In genomic region chr3:103773508-103773907, GRCm38 (mm10) we compare ENCODE assay signal across 12 mouse cellular contexts. TPM values are rescaled to one million over a fixed set of nuclear protein-coding genes. Genes with fewer than 3 reads are reported as not detected.
DNase-seq lines count a peak whose midpoint lies in the region; ATAC-seq and TF ChIP-seq lines count a peak whose summit lies in the region.
"Had no signal": no experiment of that assay in that cellular context is flagged by ENCODE, and none has a peak within 500 bp of the region (broad histone marks: within the 10 kb centered on the region; RNA-seq: fewer than 3 reads in every experiment).

No protein-coding gene starts in this region.

- no peak overlapping the region for H3K4me2 ChIP-seq in neural tube, embryonic 15.5 days
- H3K4me2 ChIP-seq: midbrain, embryonic 11.5 days had no signal

- H3K79me2 ChIP-seq in heart, adult 2 months (replicated peaks; ENCODE audit: control insufficient read depth, insufficient read depth, low read length): peaks cover 11% of the 10 kb centered on the region
- peaks cover 25% of the 10 kb centered on the region for H3K79me2 ChIP-seq in liver, adult 2 months (ENCODE audit: control insufficient read depth, insufficient read depth, low read length)

- no peak for TF ChIP-seq EP300 in heart, adult 2 months (IDR thresholded peaks at IDR 0.05; ENCODE audit: insufficient read depth, low read depth, low read length)

- H3K9ac ChIP-seq in heart, adult 2 months (ENCODE audit: low read depth, low read length): no peak overlapping the region
- H3K9ac ChIP-seq in liver, adult 2 months (ENCODE audit: low read depth, low read length): no peak overlapping the region
- H3K9ac ChIP-seq in neural tube, embryonic 15.5 days (replicated peaks): no peak overlapping the region

- no peak for TF ChIP-seq POLR2A in heart, adult 2 months (IDR thresholded peaks at IDR 0.05; ENCODE audit: insufficient read depth, low read depth, low read length)
- no peak for TF ChIP-seq POLR2A in liver, adult 2 months (IDR thresholded peaks at IDR 0.05; ENCODE audit: extremely low read depth, insufficient read depth, low read length)

- no peaks in the 10 kb centered on the region for H3K27me3 ChIP-seq in heart, adult 2 months (ENCODE audit: control insufficient read depth, insufficient read depth, low read length)
- H3K27me3 ChIP-seq in liver, adult 2 months (ENCODE audit: control insufficient read depth, insufficient read depth, low read length): no peaks in the 10 kb centered on the region
- H3K27me3 ChIP-seq in neural tube, embryonic 15.5 days (replicated peaks): no peaks in the 10 kb centered on the region

- peak; percentile 2 for ATAC-seq in inflammation-experienced regulatory T-cells, adult 6 months
- no peak for ATAC-seq in neural tube, embryonic 15.5 days (ENCODE audit: low FRiP score)

- no peak for DNase-seq in heart, adult 2 months
- DNase-seq in heart, adult 18-20 months: no peak
- no peak for DNase-seq in liver, adult 2 months (ENCODE audit: extremely low read depth, low read depth, low spot score)
- no peak for DNase-seq in liver
- peak; percentile 19 for DNase-seq in CD4-positive helper T cell, adult 2 months (ENCODE audit: low read depth, low spot score)
- DNase-seq in urinary bladder, postnatal 14 days (ENCODE audit: low spot score): no peak
- DNase-seq: gastrocnemius, postnatal 25 days had no signal

- 51% methylated on average over 3 of the region's 3 CpGs for WGBS in heart, adult 2 months
- 70% methylated on average over 3 of the region's 3 CpGs for WGBS in liver, adult 2 months
- WGBS in neural tube, embryonic 15.5 days: 92% methylated on average over 3 of the region's 3 CpGs

- TF ChIP-seq CTCF in heart, adult 2 months (IDR thresholded peaks at IDR 0.05): no peak
- no peak for TF ChIP-seq CTCF in liver, adult 2 months (IDR thresholded peaks at IDR 0.05; ENCODE audit: low read depth, low read length)

- H3K4me3 ChIP-seq in heart, adult 2 months: no peak overlapping the region
- H3K4me3 ChIP-seq in liver, adult 2 months (ENCODE audit: insufficient read depth, low read depth, low read length): no peak overlapping the region
- no peak overlapping the region for H3K4me3 ChIP-seq in neural tube, embryonic 15.5 days (replicated peaks)

- H3K9me3 ChIP-seq in neural tube, embryonic 15.5 days (replicated peaks): no peaks in the 10 kb centered on the region

- H3K27ac ChIP-seq in heart, adult 2 months: peak overlapping the region; percentile 77
- peak overlapping the region; percentile 77 for H3K27ac ChIP-seq in liver, adult 2 months (replicated peaks; ENCODE audit: insufficient read depth, low read depth, low read length)
- H3K27ac ChIP-seq in neural tube, embryonic 15.5 days (replicated peaks): no peak overlapping the region

- peaks cover 46% of the 10 kb centered on the region for H3K36me3 ChIP-seq in heart, adult 2 months (ENCODE audit: control insufficient read depth, insufficient read depth, low read length)
- peaks cover 16% of the 10 kb centered on the region for H3K36me3 ChIP-seq in liver, adult 2 months (ENCODE audit: control insufficient read depth, insufficient read depth, low read length)
- H3K36me3 ChIP-seq in neural tube, embryonic 15.5 days: peaks cover 19% of the 10 kb centered on the region

- intact Hi-C loops in heart, adult 2 months (cut with DNase I): loop anchor here (2.0 kb wide), 1 partner anchor 17 kb away; the partner anchor contains the start of gene Hipk1

- peaks cover 15% of the 10 kb centered on the region for H3K4me1 ChIP-seq in heart, adult 2 months (ENCODE audit: control insufficient read depth, insufficient read depth, low read length)
- H3K4me1 ChIP-seq in liver, adult 2 months (ENCODE audit: control insufficient read depth, insufficient read depth, low read length): peaks cover 9% of the 10 kb centered on the region
- peaks cover 6% of the 10 kb centered on the region; the same call in 1 of the 2 replicates for H3K4me1 ChIP-seq in neural tube, embryonic 15.5 days

RNA-seq across cellular contexts. Expression of gene Hipk1, which starts 17.9 kb away (rescaled TPM):
- 100 to 1,000 TPM in 1 of 2 experiments, 10 to 100 TPM in 1; 98.1 to 109 TPM for total RNA-seq in heart, adult 2 months (2021)
- 50.8 and 61.5 TPM in 2 replicates for polyA plus RNA-seq in heart, adult 2 months (2012; rRNA removed)
- 100 to 1,000 TPM in 1 of 2 experiments, 10 to 100 TPM in 1; 87.7 to 124 TPM for total RNA-seq in heart, adult 18-20 months (2021)
- total RNA-seq in liver, adult 2 months (2014; rRNA removed): 29.2 and 32.4 TPM in 2 replicates
- polyA plus RNA-seq in liver, adult 2 months (2012; rRNA removed): 34.0 and 35.2 TPM in 2 replicates
- 10 to 100 TPM; 28.8 to 71.0 (median 34.9) TPM for polyA plus RNA-seq in inflammation-experienced regulatory T-cells, adult 6 months (2017; shearing (Covaris generic))
- 8.6 and 10.2 TPM in 2 replicates for polyA plus RNA-seq in neural tube, embryonic 15.5 days (2015; fragmentation: Nextera tagmentation; extraction: Ambion mirVana)

RNA-seq across cellular contexts. Expression of gene Gm10964, which starts 34.3 kb away (rescaled TPM):
- not detected for total RNA-seq in heart, adult 2 months (2021)
- not detected in 2 replicates for polyA plus RNA-seq in heart, adult 2 months (2012; rRNA removed)
- not detected for total RNA-seq in heart, adult 18-20 months (2021)
- total RNA-seq in liver, adult 2 months (2014; rRNA removed): not detected in 2 replicates
- not detected in 2 replicates for polyA plus RNA-seq in liver, adult 2 months (2012; rRNA removed)
- polyA plus RNA-seq in inflammation-experienced regulatory T-cells, adult 6 months (2017; shearing (Covaris generic)): not detected
- polyA plus RNA-seq in neural tube, embryonic 15.5 days (2015; fragmentation: Nextera tagmentation; extraction: Ambion mirVana): not detected in 2 replicates
- total RNA-seq: gastrocnemius, postnatal 25 days had no signal
- polyA plus RNA-seq: C2C12; limb, embryonic 11.5 days; midbrain, embryonic 11.5 days had no signal

RNA-seq across cellular contexts. Expression of gene Olfml3, which starts 35.7 kb away (rescaled TPM):
- total RNA-seq in heart, adult 2 months (2021): 1 to 10 TPM; 5.7 to 6.0 TPM
- polyA plus RNA-seq in heart, adult 2 months (2012; rRNA removed): 11.7 and 12.8 TPM in 2 replicates
- 1 to 10 TPM; 4.3 to 5.3 TPM for total RNA-seq in heart, adult 18-20 months (2021)
- total RNA-seq in liver, adult 2 months (2014; rRNA removed): 1.3 and 1.7 TPM in 2 replicates
- 1.5 and 2.0 TPM in 2 replicates for polyA plus RNA-seq in liver, adult 2 months (2012; rRNA removed)
- under 1 TPM; 0.20 to 0.93 (median 0.50) TPM for polyA plus RNA-seq in inflammation-experienced regulatory T-cells, adult 6 months (2017; shearing (Covaris generic))
- 15.5 and 20.9 TPM in 2 replicates for polyA plus RNA-seq in neural tube, embryonic 15.5 days (2015; fragmentation: Nextera tagmentation; extraction: Ambion mirVana)

RNA-seq across cellular contexts. Expression of gene Dclre1b, which starts 35.7 kb away (rescaled TPM):
- 10 to 100 TPM; 10.7 to 12.0 TPM for total RNA-seq in heart, adult 2 months (2021)
- polyA plus RNA-seq in heart, adult 2 months (2012; rRNA removed): 6.9 and 7.4 TPM in 2 replicates
- total RNA-seq in heart, adult 18-20 months (2021): 10 to 100 TPM in 1 of 2 experiments, 1 to 10 TPM in 1; 7.7 to 10.8 TPM
- 2.5 and 3.3 TPM in 2 replicates for total RNA-seq in liver, adult 2 months (2014; rRNA removed)
- polyA plus RNA-seq in liver, adult 2 months (2012; rRNA removed): 5.6 and 6.5 TPM in 2 replicates
- polyA plus RNA-seq in inflammation-experienced regulatory T-cells, adult 6 months (2017; shearing (Covaris generic)): 10 to 100 TPM; 16.5 to 23.8 (median 17.7) TPM
- polyA plus RNA-seq in neural tube, embryonic 15.5 days (2015; fragmentation: Nextera tagmentation; extraction: Ambion mirVana): 18.5 and 20.6 TPM in 2 replicates

RNA-seq across cellular contexts. Expression of gene Ap4b1, which starts 35.8 kb away (rescaled TPM):
- total RNA-seq in heart, adult 2 months (2021): 10 to 100 TPM; 14.8 to 17.7 TPM
- polyA plus RNA-seq in heart, adult 2 months (2012; rRNA removed): 14.6 and 25.0 TPM in 2 replicates
- total RNA-seq in heart, adult 18-20 months (2021): 10 to 100 TPM; 15.2 to 16.1 TPM
- 22.1 and 23.4 TPM in 2 replicates for total RNA-seq in liver, adult 2 months (2014; rRNA removed)
- 9.3 and 10.7 TPM in 2 replicates for polyA plus RNA-seq in liver, adult 2 months (2012; rRNA removed)
- polyA plus RNA-seq in inflammation-experienced regulatory T-cells, adult 6 months (2017; shearing (Covaris generic)): 10 to 100 TPM; 16.5 to 21.5 (median 16.7) TPM
- polyA plus RNA-seq in neural tube, embryonic 15.5 days (2015; fragmentation: Nextera tagmentation; extraction: Ambion mirVana): 21.9 and 24.6 TPM in 2 replicates
